Mouse (Mus musculus): ENCODE data around the gene Trim27. TPM values are rescaled to one million over a fixed set of nuclear protein-coding genes. Genes with fewer than 3 reads are reported as not detected.

Trim27 gene
- polyA plus RNA-seq, 1 experiment, result 8.7 TPM

- no peaks in the 10 kb centered on the region for H3K9me3 ChIP-seq (ENCODE audit: control insufficient read depth, low read length)
- no peaks in the 10 kb centered on the region for H3K27me3 ChIP-seq (ENCODE audit: control insufficient read depth)
- TF ChIP-seq GATA1 (IDR thresholded peaks at IDR 0.05; ENCODE audit: low read length) (no peak), TAL1 (IDR thresholded peaks at IDR 0.05; ENCODE audit: low read length) (no peak)
- H3K4me1 ChIP-seq (ENCODE audit: control insufficient read depth), result peaks cover 17% of the 10 kb centered on the region
- peak overlapping the region; percentile 71 for H3K4me3 ChIP-seq (replicated peaks)
- peaks cover 16% of the 10 kb centered on the region for H3K36me3 ChIP-seq (ENCODE audit: control insufficient read depth)
These were observed 20.1 kb downstream of the Trim27 start for GRCm38 (mm10) chr13:21199046-21200028.

GRCm38 (mm10) chr13:21200043-21200999, 21.1 kb downstream of the Trim27 start:
- Histone ChIP-seq H3K4me1 (ENCODE audit: control insufficient read depth) (peaks cover 17% of the 10 kb centered on the region), H3K27me3 (ENCODE audit: control insufficient read depth) (no peaks in the 10 kb centered on the region), H3K4me3 (replicated peaks) (peak overlapping the region; percentile 71), H3K9me3 (ENCODE audit: control insufficient read depth, low read length) (no peaks in the 10 kb centered on the region), H3K36me3 (ENCODE audit: control insufficient read depth) (peaks cover 6% of the 10 kb centered on the region)
- TF ChIP-seq GATA1 (IDR thresholded peaks at IDR 0.05; ENCODE audit: low read length), result no peak
- TF ChIP-seq TAL1 (IDR thresholded peaks at IDR 0.05; ENCODE audit: low read length), result no peak

GRCm38 (mm10) chr13:21215275-21215983, 36.2 kb downstream of the Trim27 start:
- Histone ChIP-seq H3K36me3 (ENCODE audit: control insufficient read depth) (no peaks in the 10 kb centered on the region), H3K27me3 (ENCODE audit: control insufficient read depth) (peaks cover 24% of the 10 kb centered on the region), H3K4me3 (replicated peaks) (peak overlapping the region; percentile 56), H3K4me1 (ENCODE audit: control insufficient read depth) (peaks cover 15% of the 10 kb centered on the region), H3K9me3 (ENCODE audit: control insufficient read depth, low read length) (peaks cover 16% of the 10 kb centered on the region)
- no peak for TF ChIP-seq TAL1 (IDR thresholded peaks at IDR 0.05; ENCODE audit: low read length)
- no peak for TF ChIP-seq GATA1 (IDR thresholded peaks at IDR 0.05; ENCODE audit: low read length)

- peaks cover 6% of the 10 kb centered on the region for H3K9me3 ChIP-seq (ENCODE audit: control insufficient read depth, low read length)
- H3K4me1 ChIP-seq (ENCODE audit: control insufficient read depth), result peaks cover 19% of the 10 kb centered on the region
- no peak overlapping the region for H3K4me3 ChIP-seq (replicated peaks)
- peaks cover 36% of the 10 kb centered on the region for H3K27me3 ChIP-seq (ENCODE audit: control insufficient read depth)
- no peak for TF ChIP-seq GATA1 (IDR thresholded peaks at IDR 0.05; ENCODE audit: low read length)
- no peak for TF ChIP-seq TAL1 (IDR thresholded peaks at IDR 0.05; ENCODE audit: low read length)
- H3K36me3 ChIP-seq (ENCODE audit: control insufficient read depth), result no peaks in the 10 kb centered on the region
These were observed 37.5 kb downstream of the Trim27 start for GRCm38 (mm10) chr13:21216781-21217180.

GRCm38 (mm10) chr13:21221656-21222462, 42.6 kb downstream of the Trim27 start:
- peaks cover 34% of the 10 kb centered on the region for H3K27me3 ChIP-seq (ENCODE audit: control insufficient read depth)

GRCm38 (mm10) chr13:21222463-21223022, 43.3 kb downstream of the Trim27 start:
- Histone ChIP-seq H3K36me3 (ENCODE audit: control insufficient read depth) (no peaks in the 10 kb centered on the region), H3K9me3 (ENCODE audit: control insufficient read depth, low read length) (no peaks in the 10 kb centered on the region), H3K27me3 (ENCODE audit: control insufficient read depth) (peaks cover 30% of the 10 kb centered on the region), H3K4me1 (ENCODE audit: control insufficient read depth) (peaks cover 26% of the 10 kb centered on the region), H3K4me3 (replicated peaks) (peak overlapping the region; percentile 67)
- no peak for TF ChIP-seq TAL1 (IDR thresholded peaks at IDR 0.05; ENCODE audit: low read length)
- TF ChIP-seq GATA1 (IDR thresholded peaks at IDR 0.05; ENCODE audit: low read length), result no peak

More at GRCm38 (mm10) chr13:21221656-21222462, 42.6 kb downstream of the Trim27 start:
- no peaks in the 10 kb centered on the region for H3K36me3 ChIP-seq (ENCODE audit: control insufficient read depth)
- H3K9me3 ChIP-seq (ENCODE audit: control insufficient read depth, low read length), result no peaks in the 10 kb centered on the region
- H3K4me3 ChIP-seq (replicated peaks), result peak overlapping the region; percentile 67
- peaks cover 26% of the 10 kb centered on the region for H3K4me1 ChIP-seq (ENCODE audit: control insufficient read depth)
- TF ChIP-seq TAL1 (IDR thresholded peaks at IDR 0.05; ENCODE audit: low read length) (no peak), GATA1 (IDR thresholded peaks at IDR 0.05; ENCODE audit: low read length) (no peak)

GRCm38 (mm10) chr13:21223242-21223655, 44.0 kb downstream of the Trim27 start:
- no peak for TF ChIP-seq TAL1 (IDR thresholded peaks at IDR 0.05; ENCODE audit: low read length)
- TF ChIP-seq GATA1 (IDR thresholded peaks at IDR 0.05; ENCODE audit: low read length), result no peak
- peaks cover 26% of the 10 kb centered on the region for H3K4me1 ChIP-seq (ENCODE audit: control insufficient read depth)
- H3K9me3 ChIP-seq (ENCODE audit: control insufficient read depth, low read length), result no peaks in the 10 kb centered on the region
- peak overlapping the region; percentile 67 for H3K4me3 ChIP-seq (replicated peaks)
- peaks cover 28% of the 10 kb centered on the region for H3K27me3 ChIP-seq (ENCODE audit: control insufficient read depth)
- H3K36me3 ChIP-seq (ENCODE audit: control insufficient read depth), result no peaks in the 10 kb centered on the region

Measured in erythroblast, embryonic 14.5 days (primary cell).